In genomic region chr12:3366957-3367260, GRCm38 (mm10) we compare ENCODE assay signal across 13 mouse cellular contexts. TPM values are rescaled to one million over a fixed set of nuclear protein-coding genes. Genes with fewer than 3 reads are reported as not detected.
DNase-seq lines count a peak whose midpoint lies in the region; ATAC-seq lines count a peak whose summit lies in the region.
"Had no signal": no experiment of that assay in that cellular context is flagged by ENCODE, and none has a peak within 500 bp of the region (broad histone marks: within the 10 kb centered on the region; RNA-seq: fewer than 3 reads in every experiment).

No protein-coding gene starts in this region.

- H3K4me1 ChIP-seq in embryonic facial prominence, embryonic 12.5 days: peaks cover 40% of the 10 kb centered on the region
- peaks cover 60% of the 10 kb centered on the region for H3K4me1 ChIP-seq in hindbrain, embryonic 12.5 days
- peaks cover 59% of the 10 kb centered on the region for H3K4me1 ChIP-seq in midbrain, embryonic 14.5 days (ENCODE audit: control insufficient read depth, insufficient read depth, low read length)

- H3K36me3 ChIP-seq in embryonic facial prominence, embryonic 12.5 days: peaks cover 16% of the 10 kb centered on the region
- H3K36me3 ChIP-seq in hindbrain, embryonic 12.5 days: peaks cover 17% of the 10 kb centered on the region
- H3K36me3 ChIP-seq in midbrain, embryonic 14.5 days (ENCODE audit: control insufficient read depth, insufficient read depth, low read length): peaks cover 22% of the 10 kb centered on the region
- H3K36me3 ChIP-seq: heart, embryonic 15.5 days; intestine, embryonic 15.5 days had no signal

- no peak overlapping the region for H3K27ac ChIP-seq in embryonic facial prominence, embryonic 12.5 days
- no peak overlapping the region for H3K27ac ChIP-seq in hindbrain, embryonic 12.5 days
- no peak overlapping the region for H3K27ac ChIP-seq in midbrain, embryonic 14.5 days (replicated peaks; ENCODE audit: low read depth, low read length)
- H3K27ac ChIP-seq: heart, embryonic 15.5 days; intestine, embryonic 15.5 days; limb, embryonic 15.5 days had no signal

- 0 out of 2 replicates have a peak overlapping the region, but pooled peaks have one; percentile 2 for H3K4me3 ChIP-seq in embryonic facial prominence, embryonic 12.5 days
- peak overlapping the region; percentile 73 for H3K4me3 ChIP-seq in hindbrain, embryonic 12.5 days
- H3K4me3 ChIP-seq in midbrain, embryonic 14.5 days (replicated peaks; ENCODE audit: low read depth, low read length): peak overlapping the region; percentile 81
- H3K4me3 ChIP-seq: erythroblast, embryonic 14.5 days had no signal

- ATAC-seq in embryonic facial prominence, embryonic 12.5 days (ENCODE audit: insufficient number of reproducible peaks, insufficient read depth, low FRiP score, low TSS enrichment): no peak
- ATAC-seq in hindbrain, embryonic 12.5 days (ENCODE audit: low FRiP score): no peak
- ATAC-seq in midbrain, embryonic 14.5 days (ENCODE audit: low FRiP score, low TSS enrichment): no peak
- ATAC-seq: intestine, embryonic 15.5 days had no signal

- no peaks in the 10 kb centered on the region for H3K27me3 ChIP-seq in embryonic facial prominence, embryonic 12.5 days
- H3K27me3 ChIP-seq in hindbrain, embryonic 12.5 days: no peaks in the 10 kb centered on the region
- no peaks in the 10 kb centered on the region for H3K27me3 ChIP-seq in midbrain, embryonic 14.5 days (ENCODE audit: control insufficient read depth, insufficient read depth, low read length)
- H3K27me3 ChIP-seq: heart, embryonic 15.5 days; intestine, embryonic 15.5 days; limb, embryonic 15.5 days had no signal

- 95% methylated on average over 14 of the region's 14 CpGs for WGBS in embryonic facial prominence, embryonic 12.5 days
- 98% methylated on average over 14 of the region's 14 CpGs for WGBS in hindbrain, embryonic 12.5 days
- 95% methylated on average over 14 of the region's 14 CpGs for WGBS in midbrain, embryonic 14.5 days

- H3K4me2 ChIP-seq in embryonic facial prominence, embryonic 12.5 days (replicated peaks): peak overlapping the region; percentile 84; the same call in 1 of the 2 replicates
- H3K4me2 ChIP-seq in hindbrain, embryonic 12.5 days (replicated peaks): peak overlapping the region; percentile 89
- H3K4me2 ChIP-seq in midbrain, embryonic 14.5 days (ENCODE audit: low read length): peak overlapping the region; percentile 85

- 0 out of 2 replicates have a peak, but pooled peaks cover 5% of the 10 kb centered on the region for H3K9me3 ChIP-seq in embryonic facial prominence, embryonic 12.5 days
- H3K9me3 ChIP-seq in hindbrain, embryonic 12.5 days (replicated peaks): peaks cover 9% of the 10 kb centered on the region; the same call in 1 of the 2 replicates
- peaks cover 10% of the 10 kb centered on the region for H3K9me3 ChIP-seq in midbrain, embryonic 14.5 days (ENCODE audit: control insufficient read depth, low read length)
- H3K9me3 ChIP-seq: heart, embryonic 15.5 days; intestine, embryonic 15.5 days; limb, embryonic 15.5 days had no signal

- DNase-seq in cerebellum, adult 9-10 months: peak; percentile 43
- DNase-seq in cerebellum, adult 11-12 months: no peak
- no peak for DNase-seq in midbrain, embryonic 14.5 days
- no peak for DNase-seq in testis, postnatal 14 days (ENCODE audit: low spot score)
- no peak for DNase-seq in retina, postnatal 1 day
- DNase-seq in embryo, embryonic 10.5 days (ENCODE audit: low spot score): no peak
- DNase-seq: gastrocnemius, postnatal 10 days had no signal

- no peak overlapping the region for H3K9ac ChIP-seq in embryonic facial prominence, embryonic 12.5 days
- peak overlapping the region; percentile 93; the same call in 1 of the 2 replicates for H3K9ac ChIP-seq in hindbrain, embryonic 12.5 days
- no peak overlapping the region for H3K9ac ChIP-seq in midbrain, embryonic 14.5 days (replicated peaks; ENCODE audit: low read length)
- H3K9ac ChIP-seq: heart, embryonic 15.5 days; intestine, embryonic 15.5 days; limb, embryonic 15.5 days had no signal

RNA-seq across cellular contexts. Expression of gene Kif3c, which starts 2.0 kb away (rescaled TPM):
- polyA plus RNA-seq in embryonic facial prominence, embryonic 12.5 days (2016; fragmentation: Nextera tagmentation; extraction: Ambion mirVana): 26.1 and 28.1 TPM in 2 replicates
- polyA plus RNA-seq in hindbrain, embryonic 12.5 days (2016; fragmentation: Nextera tagmentation; extraction: Ambion mirVana): 64.2 and 64.8 TPM in 2 replicates
- polyA plus RNA-seq in midbrain, embryonic 14.5 days (2014; fragmentation: Nextera tagmentation; extraction: Ambion mirVana): 72.0 and 78.2 TPM in 2 replicates

RNA-seq across cellular contexts. Expression of gene Rab10, which starts 57.1 kb away (rescaled TPM):
- polyA plus RNA-seq in embryonic facial prominence, embryonic 12.5 days (2016; fragmentation: Nextera tagmentation; extraction: Ambion mirVana): 116 and 121 TPM in 2 replicates
- polyA plus RNA-seq in hindbrain, embryonic 12.5 days (2016; fragmentation: Nextera tagmentation; extraction: Ambion mirVana): 160 and 172 TPM in 2 replicates
- polyA plus RNA-seq in midbrain, embryonic 14.5 days (2014; fragmentation: Nextera tagmentation; extraction: Ambion mirVana): 145 and 176 TPM in 2 replicates

RNA-seq across cellular contexts. Expression of gene Asxl2, which starts 59.7 kb away (rescaled TPM):
- 19.6 and 19.9 TPM in 2 replicates for polyA plus RNA-seq in embryonic facial prominence, embryonic 12.5 days (2016; fragmentation: Nextera tagmentation; extraction: Ambion mirVana)
- polyA plus RNA-seq in hindbrain, embryonic 12.5 days (2016; fragmentation: Nextera tagmentation; extraction: Ambion mirVana): 19.2 and 20.9 TPM in 2 replicates
- 10.2 and 14.4 TPM in 2 replicates for polyA plus RNA-seq in midbrain, embryonic 14.5 days (2014; fragmentation: Nextera tagmentation; extraction: Ambion mirVana)

Comparison
In these comparisons a context has a peak if more than half of its experiments do, and no peak if none do; other contexts are left out.
1. H3K4me3 ChIP-seq: peak in every context shown above with its lines; median percentile 81 in midbrain, embryonic 14.5 days; 73 in hindbrain, embryonic 12.5 days; 2 in embryonic facial prominence, embryonic 12.5 days.